Mouse (Mus musculus): ENCODE results near the gene BC024978. TPM values are rescaled to one million over a fixed set of nuclear protein-coding genes. Genes with fewer than 3 reads are reported as not detected.
A peak's percentile ranks its signal among the peaks of the same experiment; 100 is the strongest.

BC024978 gene
- polyA plus RNA-seq, 1 experiment from 2014 or later = 3.6 TPM

DNA sequence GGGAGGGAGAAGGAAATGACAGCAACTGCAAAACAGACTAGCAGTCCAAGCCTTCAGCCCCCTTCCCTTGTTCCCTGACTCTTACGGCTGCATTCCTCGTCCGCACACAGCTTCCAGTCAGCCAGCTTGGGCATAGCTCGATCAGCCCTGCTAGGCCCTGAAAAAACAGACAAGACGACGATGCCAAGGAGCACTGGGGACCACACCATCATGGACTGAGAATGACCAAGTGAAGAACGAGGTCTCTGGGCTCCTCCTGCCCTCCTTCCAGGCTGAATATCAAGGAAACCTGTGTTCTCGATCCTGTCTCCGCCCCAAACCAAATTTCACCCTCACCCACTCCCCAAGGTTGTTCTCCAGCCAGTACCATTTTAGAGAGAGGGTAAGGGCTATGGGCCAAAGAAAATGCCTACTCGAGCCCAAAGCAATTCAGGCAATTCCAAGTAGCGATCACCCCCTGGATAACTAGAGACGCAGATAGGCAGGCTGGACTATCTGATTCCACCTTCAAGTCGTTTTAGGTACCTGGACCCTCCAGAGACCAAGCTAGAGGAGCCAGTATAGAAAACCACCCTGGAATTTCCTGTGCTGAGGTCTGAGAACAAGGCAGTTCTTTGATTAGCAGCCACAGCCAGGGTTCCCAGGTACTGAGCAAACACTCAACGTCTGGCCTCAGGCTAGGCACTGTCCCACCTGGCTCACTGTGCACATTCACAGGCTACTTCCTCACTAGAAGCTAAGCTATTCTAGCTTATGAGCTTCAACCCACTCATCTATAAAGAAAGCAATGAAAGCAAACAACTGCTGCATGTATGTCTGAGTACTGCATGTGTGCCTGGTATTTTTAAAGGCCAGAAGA lies 14.5 kb upstream of the BC024978 start, which contains the start of the genes Gm21983 and Mia:
Gene Gm21983 (minus strand): TSS at position 250 of the 859 bp plus-strand sequence.
Gene Mia (minus strand): TSS at position 321 of the 859 bp plus-strand sequence.
- peak within 1 kb of the TSS; percentile 82; the same call in 1 of the 2 replicates for H3K27ac ChIP-seq (ENCODE audit: low read depth, low read length)
- H3K36me3 ChIP-seq (ENCODE audit: control insufficient read depth, insufficient read depth, low read length) = peaks cover 16% of the 10 kb centered on the region
- no peak within 1 kb of the TSS for H3K4me3 ChIP-seq (ENCODE audit: low read depth, low read length)
- WGBS = 68% methylated on average over 14 of the region's 14 CpGs
- ATAC-seq (ENCODE audit: low read depth) = no peak
- no peak within 1 kb of the TSS for H3K4me2 ChIP-seq (ENCODE audit: low read depth, low read length)
- peaks cover 5% of the 10 kb centered on the region for H3K4me1 ChIP-seq (ENCODE audit: control insufficient read depth, insufficient read depth, low read length)
- no peak within 1 kb of the TSS for H3K9ac ChIP-seq (replicated peaks; ENCODE audit: low read depth, low read length)
- H3K27me3 ChIP-seq (ENCODE audit: control insufficient read depth, insufficient read depth, low read length) = no peaks in the 10 kb centered on the region
- H3K9me3 ChIP-seq (ENCODE audit: control insufficient read depth, low read length) = no peaks in the 10 kb centered on the region

DNA sequence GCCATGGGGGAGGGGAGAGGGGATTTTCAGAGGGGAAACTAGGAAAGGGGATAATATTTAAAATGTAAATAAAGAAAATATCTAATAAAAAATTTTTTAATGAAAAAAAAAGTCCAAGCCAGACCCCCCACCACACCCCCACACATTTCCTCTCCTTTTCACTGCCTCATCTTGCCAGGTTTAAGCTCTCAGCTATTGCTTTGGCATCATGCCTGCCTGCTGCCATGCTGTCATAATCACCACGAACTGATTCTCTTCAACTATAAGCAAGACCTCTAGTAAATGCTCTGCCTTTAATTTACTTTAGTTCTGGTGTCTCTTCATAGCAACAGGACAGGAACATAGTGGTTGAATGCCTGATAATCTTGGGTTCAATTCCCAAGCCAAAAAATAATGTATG lies 13.1 kb upstream of the BC024978 start:
- ATAC-seq (ENCODE audit: low read depth) = no peak
- H3K4me3 ChIP-seq (ENCODE audit: low read depth, low read length) = no peak overlapping the region
- peaks cover 28% of the 10 kb centered on the region for H3K36me3 ChIP-seq (ENCODE audit: control insufficient read depth, insufficient read depth, low read length)
- H3K4me2 ChIP-seq (ENCODE audit: low read depth, low read length) = no peak overlapping the region
- H3K9ac ChIP-seq (replicated peaks; ENCODE audit: low read depth, low read length) = no peak overlapping the region
- no peaks in the 10 kb centered on the region for H3K9me3 ChIP-seq (ENCODE audit: control insufficient read depth, low read length)
- H3K27me3 ChIP-seq (ENCODE audit: control insufficient read depth, insufficient read depth, low read length) = no peaks in the 10 kb centered on the region
- WGBS = 85% methylated on average over 1 of the region's 1 CpGs
- no peak overlapping the region for H3K27ac ChIP-seq (ENCODE audit: low read depth, low read length)
- H3K4me1 ChIP-seq (ENCODE audit: control insufficient read depth, insufficient read depth, low read length) = peaks cover 5% of the 10 kb centered on the region

DNA sequence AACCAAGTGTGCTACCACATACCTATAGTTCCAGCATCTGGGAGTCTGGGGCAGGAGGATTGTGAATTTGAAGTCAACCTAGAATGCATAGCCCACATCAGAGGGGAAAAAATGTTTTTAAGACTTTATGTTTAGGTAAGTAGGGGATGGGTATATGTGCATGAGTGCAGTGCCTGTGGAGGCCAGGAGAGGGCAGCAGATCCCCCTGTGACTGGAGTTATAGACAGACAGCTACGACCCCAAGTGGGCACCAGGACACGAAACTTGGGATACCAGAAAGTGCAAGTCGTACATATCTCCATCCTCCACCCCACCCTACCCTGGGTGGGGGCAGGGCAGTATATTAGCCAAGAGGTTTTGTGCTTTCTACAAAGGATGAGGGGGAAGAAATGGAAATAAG lies 10.6 kb upstream of the BC024978 start:
- H3K36me3 ChIP-seq (ENCODE audit: control insufficient read depth, insufficient read depth, low read length) = peaks cover 49% of the 10 kb centered on the region
- no peaks in the 10 kb centered on the region for H3K27me3 ChIP-seq (ENCODE audit: control insufficient read depth, insufficient read depth, low read length)
- H3K9ac ChIP-seq (replicated peaks; ENCODE audit: low read depth, low read length) = no peak overlapping the region
- H3K9me3 ChIP-seq (ENCODE audit: control insufficient read depth, low read length) = no peaks in the 10 kb centered on the region
- H3K4me1 ChIP-seq (ENCODE audit: control insufficient read depth, insufficient read depth, low read length) = no peaks in the 10 kb centered on the region
- WGBS = 76% methylated on average over 3 of the region's 3 CpGs
- no peak for ATAC-seq (ENCODE audit: low read depth)
- H3K4me3 ChIP-seq (ENCODE audit: low read depth, low read length) = no peak overlapping the region
- no peak overlapping the region for H3K27ac ChIP-seq (ENCODE audit: low read depth, low read length)
- no peak overlapping the region for H3K4me2 ChIP-seq (ENCODE audit: low read depth, low read length)

DNA sequence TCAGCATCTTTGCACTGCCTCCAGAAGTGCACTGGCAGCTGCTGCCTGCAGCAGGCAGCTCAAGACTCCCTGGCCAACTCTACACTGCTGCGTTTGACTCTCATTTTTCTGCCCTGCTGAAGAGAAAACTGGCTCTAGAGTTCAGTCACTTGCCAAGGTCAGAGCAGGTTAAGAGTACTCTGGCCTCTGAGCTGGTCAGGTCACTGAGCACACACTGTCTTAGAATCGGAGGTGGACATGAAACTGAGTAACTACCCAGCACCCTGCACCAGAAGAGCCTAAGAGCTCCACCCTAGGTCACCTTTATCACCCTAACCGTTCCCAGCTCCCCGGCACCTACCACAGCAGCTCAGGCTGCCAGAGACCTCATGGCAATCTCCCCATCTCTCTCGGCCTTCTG lies 9.6 kb upstream of the BC024978 start:
- Histone ChIP-seq H3K4me2 (ENCODE audit: low read depth, low read length) (no peak overlapping the region), H3K27ac (ENCODE audit: low read depth, low read length) (no peak overlapping the region), H3K4me1 (ENCODE audit: control insufficient read depth, insufficient read depth, low read length) (no peaks in the 10 kb centered on the region), H3K27me3 (ENCODE audit: control insufficient read depth, insufficient read depth, low read length) (no peaks in the 10 kb centered on the region), H3K9me3 (ENCODE audit: control insufficient read depth, low read length) (no peaks in the 10 kb centered on the region), H3K9ac (replicated peaks; ENCODE audit: low read depth, low read length) (no peak overlapping the region), H3K36me3 (ENCODE audit: control insufficient read depth, insufficient read depth, low read length) (peaks cover 59% of the 10 kb centered on the region), H3K4me3 (ENCODE audit: low read depth, low read length) (no peak overlapping the region)
- 95% methylated on average over 5 of the region's 5 CpGs for WGBS
- ATAC-seq (ENCODE audit: low read depth) = no peak

DNA sequence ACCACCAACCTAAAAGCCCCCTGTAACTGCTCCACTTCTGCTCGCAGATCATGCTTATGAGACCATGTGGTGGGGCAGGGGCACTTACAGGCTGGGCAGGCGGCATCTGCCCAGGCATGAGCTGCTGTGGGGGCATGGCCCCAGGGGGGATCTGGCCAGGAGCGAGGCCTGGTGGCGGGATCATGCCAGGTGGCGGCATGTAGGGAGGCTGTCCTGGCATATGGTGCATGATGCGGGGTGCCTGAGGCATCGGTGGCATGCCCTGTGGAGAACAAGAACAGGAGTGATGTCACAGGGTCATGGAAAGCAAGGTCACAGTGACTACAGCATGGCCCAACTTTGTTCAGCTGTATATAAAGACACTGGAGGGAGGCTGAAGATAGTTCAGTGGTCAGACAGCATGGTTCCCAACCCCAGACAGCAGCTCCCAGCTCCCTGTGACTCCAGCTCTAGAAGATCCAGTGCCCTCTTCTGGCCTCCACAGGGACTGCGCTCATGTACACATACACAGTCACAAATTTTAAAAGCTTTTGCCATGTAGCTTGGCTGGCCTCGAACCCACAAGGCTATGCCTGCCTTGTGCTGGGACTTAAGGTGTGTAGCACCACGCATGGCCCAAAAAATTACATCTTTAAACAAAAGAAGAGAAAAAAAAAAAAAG lies 6.2 kb upstream of the BC024978 start:
- no peak for ATAC-seq (ENCODE audit: low read depth)
- H3K36me3 ChIP-seq (ENCODE audit: control insufficient read depth, insufficient read depth, low read length) = peaks cover 66% of the 10 kb centered on the region
- H3K9ac ChIP-seq (replicated peaks; ENCODE audit: low read depth, low read length) = no peak overlapping the region
- no peaks in the 10 kb centered on the region for H3K9me3 ChIP-seq (ENCODE audit: control insufficient read depth, low read length)
- no peak overlapping the region for H3K27ac ChIP-seq (ENCODE audit: low read depth, low read length)
- no peaks in the 10 kb centered on the region for H3K27me3 ChIP-seq (ENCODE audit: control insufficient read depth, insufficient read depth, low read length)
- no peak overlapping the region for H3K4me2 ChIP-seq (ENCODE audit: low read depth, low read length)
- no peak overlapping the region for H3K4me3 ChIP-seq (ENCODE audit: low read depth, low read length)
- 87% methylated on average over 10 of the region's 10 CpGs for WGBS
- H3K4me1 ChIP-seq (ENCODE audit: control insufficient read depth, insufficient read depth, low read length) = peaks cover 10% of the 10 kb centered on the region

- ATAC-seq (ENCODE audit: low read depth) = no peak
- no peak overlapping the region for H3K9ac ChIP-seq (replicated peaks; ENCODE audit: low read depth, low read length)
- peaks cover 18% of the 10 kb centered on the region for H3K4me1 ChIP-seq (ENCODE audit: control insufficient read depth, insufficient read depth, low read length)
Observed at GRCm38 (mm10) chr7:27192434-27192833, 3.1 kb upstream of the BC024978 start.

DNA sequence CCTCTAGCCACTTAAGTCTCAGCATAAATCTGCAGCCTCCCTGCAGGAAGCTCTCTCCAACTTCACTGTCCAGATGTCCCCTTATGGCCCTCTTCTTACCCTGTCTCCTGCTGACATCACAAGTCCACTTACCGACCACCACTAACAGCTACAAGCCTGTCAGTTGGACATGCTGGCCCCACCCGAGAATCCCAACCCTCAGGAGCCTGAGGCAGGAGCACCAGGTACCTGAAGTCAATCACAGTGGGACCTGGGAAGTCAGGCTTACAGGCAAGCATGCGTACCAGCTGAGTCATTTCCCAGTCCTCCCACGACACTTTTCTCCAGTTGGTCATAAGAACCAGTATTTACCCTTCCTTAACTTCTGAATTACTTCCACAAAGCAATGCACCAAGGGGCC lies 1.9 kb upstream of the BC024978 start:
- H3K27ac ChIP-seq (ENCODE audit: low read depth, low read length) = no peak overlapping the region
- H3K4me3 ChIP-seq (ENCODE audit: low read depth, low read length) = no peak overlapping the region
- no peaks in the 10 kb centered on the region for H3K27me3 ChIP-seq (ENCODE audit: control insufficient read depth, insufficient read depth, low read length)
- H3K9ac ChIP-seq (replicated peaks; ENCODE audit: low read depth, low read length) = 0 out of 2 replicates have a peak overlapping the region, but pooled peaks have one; percentile 32
- H3K4me2 ChIP-seq (ENCODE audit: low read depth, low read length) = peak overlapping the region; percentile 5; the same call in 1 of the 2 replicates
- no peak for ATAC-seq (ENCODE audit: low read depth)
- 87% methylated on average over 4 of the region's 4 CpGs for WGBS
- H3K4me1 ChIP-seq (ENCODE audit: control insufficient read depth, insufficient read depth, low read length) = peaks cover 18% of the 10 kb centered on the region
- H3K9me3 ChIP-seq (ENCODE audit: control insufficient read depth, low read length) = no peaks in the 10 kb centered on the region
- peaks cover 37% of the 10 kb centered on the region for H3K36me3 ChIP-seq (ENCODE audit: control insufficient read depth, insufficient read depth, low read length)

More at GRCm38 (mm10) chr7:27192434-27192833, 3.1 kb upstream of the BC024978 start:
- no peak overlapping the region for H3K4me3 ChIP-seq (ENCODE audit: low read depth, low read length)
- H3K27ac ChIP-seq (ENCODE audit: low read depth, low read length) = no peak overlapping the region
- H3K9me3 ChIP-seq (ENCODE audit: control insufficient read depth, low read length) = no peaks in the 10 kb centered on the region
- H3K4me2 ChIP-seq (ENCODE audit: low read depth, low read length) = no peak overlapping the region
- H3K27me3 ChIP-seq (ENCODE audit: control insufficient read depth, insufficient read depth, low read length) = no peaks in the 10 kb centered on the region
- 100% methylated on average over 5 of the region's 5 CpGs for WGBS
- peaks cover 47% of the 10 kb centered on the region for H3K36me3 ChIP-seq (ENCODE audit: control insufficient read depth, insufficient read depth, low read length)

DNA sequence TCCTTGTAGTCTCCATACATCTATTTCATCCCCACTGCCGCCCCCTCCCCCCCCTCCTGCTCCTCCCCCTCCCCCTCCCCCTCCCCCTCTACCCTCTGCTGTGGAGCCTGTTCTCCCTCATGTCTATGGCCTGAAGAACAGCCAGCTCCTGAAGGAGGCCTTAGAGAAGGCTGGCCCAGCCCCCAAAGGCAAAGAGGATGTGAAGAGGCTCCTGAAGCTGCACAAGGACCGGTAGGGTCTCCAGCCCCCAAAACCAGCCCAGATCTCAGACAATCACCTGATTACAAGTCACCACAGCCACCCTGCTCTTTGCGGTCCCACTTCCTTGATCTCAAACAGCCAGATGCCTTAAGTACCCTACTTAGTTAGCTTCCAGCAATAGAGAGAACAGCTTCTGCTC lies 1.6 kb downstream of the BC024978 start:
- no peaks in the 10 kb centered on the region for H3K27me3 ChIP-seq (ENCODE audit: control insufficient read depth, insufficient read depth, low read length)
- H3K4me2 ChIP-seq (ENCODE audit: low read depth, low read length) = no peak overlapping the region; the same call in 1 of the 2 replicates
- H3K36me3 ChIP-seq (ENCODE audit: control insufficient read depth, insufficient read depth, low read length) = peaks cover 4% of the 10 kb centered on the region
- 86% methylated on average over 3 of the region's 3 CpGs for WGBS
- H3K27ac ChIP-seq (ENCODE audit: low read depth, low read length) = no peak overlapping the region
- no peak overlapping the region for H3K9ac ChIP-seq (replicated peaks; ENCODE audit: low read depth, low read length)
- no peak for ATAC-seq (ENCODE audit: low read depth)
- H3K4me1 ChIP-seq (ENCODE audit: control insufficient read depth, insufficient read depth, low read length) = peaks cover 18% of the 10 kb centered on the region
- no peak overlapping the region for H3K4me3 ChIP-seq (ENCODE audit: low read depth, low read length)
- no peaks in the 10 kb centered on the region for H3K9me3 ChIP-seq (ENCODE audit: control insufficient read depth, low read length)

DNA sequence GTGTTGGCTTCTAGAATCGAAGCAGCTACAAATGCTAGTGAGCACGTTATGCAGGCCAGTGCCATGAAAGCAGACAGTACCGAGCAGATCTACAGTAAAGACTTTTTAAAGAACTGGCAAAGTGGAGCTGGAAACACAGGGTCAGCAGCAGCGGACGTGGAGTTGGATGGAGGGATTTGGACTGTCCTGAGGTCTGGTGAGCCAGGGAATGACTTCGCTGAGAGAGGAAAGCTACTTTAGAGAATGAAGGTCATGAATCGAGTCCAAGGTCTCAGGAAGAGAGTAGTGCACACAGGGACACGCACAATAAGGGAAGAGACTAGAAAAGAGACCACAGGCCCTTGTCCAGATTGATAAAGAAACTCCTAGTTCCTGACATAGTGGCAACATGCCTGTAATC lies 2.1 kb downstream of the BC024978 start:
- WGBS = 93% methylated on average over 8 of the region's 8 CpGs
- no peak overlapping the region for H3K27ac ChIP-seq (ENCODE audit: low read depth, low read length)
- H3K4me3 ChIP-seq (ENCODE audit: low read depth, low read length) = no peak overlapping the region
- H3K9ac ChIP-seq (replicated peaks; ENCODE audit: low read depth, low read length) = no peak overlapping the region
- H3K36me3 ChIP-seq (ENCODE audit: control insufficient read depth, insufficient read depth, low read length) = 0 out of 2 replicates have a peak, but pooled peaks cover 2% of the 10 kb centered on the region
- no peak for ATAC-seq (ENCODE audit: low read depth)
- peaks cover 18% of the 10 kb centered on the region for H3K4me1 ChIP-seq (ENCODE audit: control insufficient read depth, insufficient read depth, low read length)
- no peak overlapping the region for H3K4me2 ChIP-seq (ENCODE audit: low read depth, low read length)
- H3K9me3 ChIP-seq (ENCODE audit: control insufficient read depth, low read length) = no peaks in the 10 kb centered on the region
- H3K27me3 ChIP-seq (ENCODE audit: control insufficient read depth, insufficient read depth, low read length) = no peaks in the 10 kb centered on the region
